Mouse (Mus musculus) cerebellum, adult 2 months (tissue): Measurements from ENCODE around the gene Gab1.

Experiments used
- CTCF ChIP-seq: fragments of 200-500 bp; IDR thresholded peaks from 2 replicates; pipeline ENCODE4 v1.5.1; 2011; ENCODE audit warnings: low read depth, mild to moderate bottlenecking, control low read depth, low read length, moderate library complexity, borderline replicate concordance; ENCODE audit not compliant: insufficient read depth
- POLR2A ChIP-seq: fragments of 200-500 bp; IDR thresholded peaks from 2 replicates; pipeline ENCODE4 v1.6.1; 2011; ENCODE audit warnings: low read length, control low read depth, borderline replicate concordance; ENCODE audit not compliant: insufficient read depth

- TF ChIP-seq CTCF (no peak), POLR2A (no peak)
Measured at GRCm38 (mm10) chr8:80916463-80917235, 36.3 kb upstream of the Gab1 start.
